Mouse (Mus musculus): Measurements from ENCODE around the gene Pfkl. TPM values are rescaled to one million over a fixed set of nuclear protein-coding genes. Genes with fewer than 3 reads are reported as not detected.

Gene Pfkl
- 168 and 170 TPM in 2 replicates for polyA plus RNA-seq (2014; fragmentation: Nextera tagmentation; extraction: Ambion mirVana)

DNA sequence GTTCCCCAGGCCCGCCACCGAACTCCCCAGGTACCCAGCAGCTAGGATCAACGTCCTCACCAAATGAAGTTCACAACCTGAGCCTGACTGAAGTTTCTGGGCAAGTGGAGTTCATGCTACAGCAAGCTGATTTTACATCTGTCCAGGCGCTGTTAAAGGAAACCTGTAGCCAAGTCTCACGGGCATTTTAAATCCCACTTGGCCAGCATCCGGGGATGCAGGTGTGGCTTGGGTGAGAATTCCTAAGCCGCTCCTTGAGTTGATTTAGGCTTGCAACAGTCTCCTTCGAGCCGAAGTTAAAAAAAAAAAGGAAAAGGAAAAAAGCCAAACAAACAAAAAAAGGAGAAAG lies at the start of gene Pfkl:
Pfkl (minus strand) TSS at position 139 of the 349 bp plus-strand sequence.
- Histone ChIP-seq H3K9ac (ENCODE audit: low read length) (peak within 1 kb of the TSS; percentile 98), H3K27ac (replicated peaks in 1 of 2; ENCODE audit: control insufficient read depth in 1 of 2, insufficient read depth in 1 of 2, low read depth in 2 of 2, low read length in 2 of 2) (peak within 1 kb of the TSS; percentile 98 to 100), H3K36me3 (ENCODE audit: control insufficient read depth, insufficient read depth, low read length) (peaks cover 7% of the 10 kb centered on the region), H3K4me2 (ENCODE audit: low read length) (peak within 1 kb of the TSS; percentile 96), H3K4me3 (ENCODE audit: control insufficient read depth in 1 of 2, insufficient read depth in 1 of 2, low read depth in 1 of 2, low read length in 2 of 2) (peak within 1 kb of the TSS; percentile 72 to 88), H3K9me3 (ENCODE audit: control insufficient read depth, low read length) (no peaks in the 10 kb centered on the region), H3K27me3 (ENCODE audit: control insufficient read depth, insufficient read depth, low read length) (no peaks in the 10 kb centered on the region), H3K4me1 (ENCODE audit: control insufficient read depth in 2 of 2, insufficient read depth in 2 of 2, low read length in 2 of 2) (peaks cover 23 to 36% of the 10 kb centered on the region in 2 experiments)
- under 1% methylated on average over 9 of the region's 9 CpGs for WGBS
- no peak for ATAC-seq (ENCODE audit: insufficient number of reproducible peaks, insufficient read depth, low FRiP score, low read depth)

DNA sequence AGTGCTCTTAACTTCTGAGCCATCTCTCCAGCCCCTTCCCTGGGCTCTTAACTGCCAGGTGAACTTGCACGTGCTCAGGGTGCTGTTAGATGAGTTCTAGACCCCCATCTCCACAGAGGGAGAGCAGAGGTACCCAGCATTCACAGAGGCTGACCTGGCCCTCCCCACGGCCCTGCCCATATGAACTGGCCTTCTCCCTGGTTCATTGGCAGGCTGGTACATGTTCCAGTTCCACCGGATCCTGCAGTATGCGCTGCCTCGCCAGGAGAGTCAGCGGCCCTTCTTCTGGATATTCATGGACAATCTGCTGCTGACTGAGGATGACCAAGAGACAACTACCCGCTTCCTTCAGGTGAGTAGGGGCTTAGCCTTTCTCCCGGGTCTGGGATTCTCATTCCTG lies 47.2 kb upstream of the Pfkl start:
- no peak for ATAC-seq (ENCODE audit: insufficient number of reproducible peaks, insufficient read depth, low FRiP score, low read depth)
- H3K4me2 ChIP-seq (ENCODE audit: low read length), result no peak overlapping the region
- 78% methylated on average over 8 of the region's 8 CpGs for WGBS

DNA sequence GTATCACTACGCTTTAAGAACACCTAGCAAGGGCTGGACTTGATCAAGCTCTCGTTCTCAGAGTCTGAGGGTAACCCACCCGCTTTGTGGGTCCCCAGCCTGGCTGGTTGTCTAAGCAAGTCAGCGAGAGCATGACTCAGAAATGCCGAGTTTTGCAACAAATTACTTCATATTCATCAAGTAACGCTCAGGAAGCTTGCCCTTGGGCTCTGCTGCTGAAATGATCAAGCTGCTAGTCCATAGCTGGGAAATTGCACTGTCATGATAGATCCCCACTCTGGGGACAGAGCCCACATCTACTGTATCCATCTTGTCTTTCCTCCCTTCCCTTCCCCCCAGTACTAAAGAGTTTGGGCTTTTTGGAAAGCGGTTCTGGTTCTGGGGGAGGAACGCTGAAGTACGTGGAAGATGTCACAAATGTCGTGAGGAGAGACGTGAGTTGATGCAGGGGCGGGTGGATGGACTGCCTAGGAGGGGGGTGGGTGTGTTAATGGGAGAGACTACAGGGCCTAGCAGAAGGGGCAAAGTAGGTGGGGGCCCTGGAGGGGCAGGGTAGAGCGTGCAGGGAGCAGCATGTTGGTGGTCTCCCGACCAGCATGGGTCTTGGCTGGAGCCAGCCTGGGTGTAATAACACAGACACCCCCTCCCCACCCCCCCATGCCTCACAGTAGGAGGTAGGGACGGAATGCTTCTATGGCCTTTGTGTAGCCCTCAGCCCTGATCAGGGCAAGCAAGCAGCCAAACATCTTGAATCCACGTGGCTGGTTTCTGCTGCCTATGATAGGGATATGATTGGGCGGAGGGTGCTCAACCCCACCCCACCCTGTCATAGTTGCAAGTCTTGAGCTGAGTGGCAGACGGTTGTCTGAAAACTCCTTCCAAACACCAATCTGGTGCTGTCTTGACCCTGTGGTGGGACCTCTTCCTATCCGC lies 45.0 kb upstream of the Pfkl start:
- Histone ChIP-seq H3K36me3 (ENCODE audit: control insufficient read depth, insufficient read depth, low read length) (no peaks in the 10 kb centered on the region), H3K27ac (replicated peaks in 1 of 2; ENCODE audit: control insufficient read depth in 1 of 2, insufficient read depth in 1 of 2, low read depth in 2 of 2, low read length in 2 of 2) (no peak overlapping the region), H3K9me3 (ENCODE audit: control insufficient read depth, low read length) (no peaks in the 10 kb centered on the region), H3K4me1 (ENCODE audit: control insufficient read depth in 2 of 2, insufficient read depth in 2 of 2, low read length in 2 of 2) (no peaks in the 10 kb centered on the region), H3K4me3 (ENCODE audit: control insufficient read depth in 1 of 2, insufficient read depth in 1 of 2, low read depth in 1 of 2, low read length in 2 of 2) (no peak overlapping the region), H3K4me2 (ENCODE audit: low read length) (no peak overlapping the region), H3K9ac (ENCODE audit: low read length) (no peak overlapping the region), H3K27me3 (ENCODE audit: control insufficient read depth, insufficient read depth, low read length) (no peaks in the 10 kb centered on the region)
- ATAC-seq (ENCODE audit: insufficient number of reproducible peaks, insufficient read depth, low FRiP score, low read depth), result no peak
- WGBS, result 62% methylated on average over 19 of the region's 19 CpGs

More for the DNA sequence above, 47.2 kb upstream of the Pfkl start:
- H3K36me3 ChIP-seq (ENCODE audit: control insufficient read depth, insufficient read depth, low read length), result no peaks in the 10 kb centered on the region
- H3K27me3 ChIP-seq (ENCODE audit: control insufficient read depth, insufficient read depth, low read length), result no peaks in the 10 kb centered on the region
- no peaks in the 10 kb centered on the region for H3K9me3 ChIP-seq (ENCODE audit: control insufficient read depth, low read length)
- no peak overlapping the region for H3K9ac ChIP-seq (ENCODE audit: low read length)
- H3K27ac ChIP-seq (replicated peaks in 1 of 2; ENCODE audit: control insufficient read depth in 1 of 2, insufficient read depth in 1 of 2, low read depth in 2 of 2, low read length in 2 of 2), result no peak overlapping the region
- no peaks in the 10 kb centered on the region for H3K4me1 ChIP-seq (ENCODE audit: control insufficient read depth in 2 of 2, insufficient read depth in 2 of 2, low read length in 2 of 2)
- H3K4me3 ChIP-seq (ENCODE audit: control insufficient read depth in 1 of 2, insufficient read depth in 1 of 2, low read depth in 1 of 2, low read length in 2 of 2), result no peak overlapping the region

DNA sequence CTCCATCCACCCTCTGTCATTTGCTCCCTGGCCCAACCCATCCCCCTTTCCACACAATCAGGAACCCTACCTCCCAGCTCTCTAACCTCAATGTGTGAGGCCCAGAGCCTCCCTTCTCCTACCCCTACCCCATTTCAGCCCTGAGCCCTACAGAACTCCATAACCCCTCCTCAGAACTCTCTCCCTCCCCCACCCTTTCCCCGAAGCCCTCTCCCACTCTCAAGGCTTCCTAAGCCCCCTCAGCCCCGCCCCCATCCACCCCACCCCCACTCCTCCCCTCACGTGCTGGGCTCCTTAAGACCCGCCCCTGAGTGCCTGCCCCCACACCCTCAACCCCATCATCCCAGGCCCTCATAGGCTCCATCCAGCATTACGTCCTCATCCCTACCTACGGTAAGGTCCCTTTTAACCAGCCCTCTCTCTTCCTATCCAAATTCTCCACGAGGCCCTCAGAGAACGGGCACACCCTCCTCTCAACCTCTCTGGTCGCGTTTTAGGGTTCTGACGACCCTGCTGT lies 39.7 kb upstream of the Pfkl start:
- H3K9me3 ChIP-seq (ENCODE audit: control insufficient read depth, low read length), result no peaks in the 10 kb centered on the region
- H3K4me1 ChIP-seq (ENCODE audit: control insufficient read depth in 2 of 2, insufficient read depth in 2 of 2, low read length in 2 of 2), result no peaks in the 10 kb centered on the region
- no peaks in the 10 kb centered on the region for H3K36me3 ChIP-seq (ENCODE audit: control insufficient read depth, insufficient read depth, low read length)
- H3K27ac ChIP-seq (replicated peaks in 1 of 2; ENCODE audit: control insufficient read depth in 1 of 2, insufficient read depth in 1 of 2, low read depth in 2 of 2, low read length in 2 of 2), result no peak overlapping the region
- H3K4me2 ChIP-seq (ENCODE audit: low read length), result no peak overlapping the region
- H3K27me3 ChIP-seq (ENCODE audit: control insufficient read depth, insufficient read depth, low read length), result no peaks in the 10 kb centered on the region
- no peak overlapping the region for H3K4me3 ChIP-seq (ENCODE audit: control insufficient read depth in 1 of 2, insufficient read depth in 1 of 2, low read depth in 1 of 2, low read length in 2 of 2)
- 42% methylated on average over 11 of the region's 11 CpGs for WGBS
- no peak for ATAC-seq (ENCODE audit: insufficient number of reproducible peaks, insufficient read depth, low FRiP score, low read depth)
- H3K9ac ChIP-seq (ENCODE audit: low read length), result no peak overlapping the region

DNA sequence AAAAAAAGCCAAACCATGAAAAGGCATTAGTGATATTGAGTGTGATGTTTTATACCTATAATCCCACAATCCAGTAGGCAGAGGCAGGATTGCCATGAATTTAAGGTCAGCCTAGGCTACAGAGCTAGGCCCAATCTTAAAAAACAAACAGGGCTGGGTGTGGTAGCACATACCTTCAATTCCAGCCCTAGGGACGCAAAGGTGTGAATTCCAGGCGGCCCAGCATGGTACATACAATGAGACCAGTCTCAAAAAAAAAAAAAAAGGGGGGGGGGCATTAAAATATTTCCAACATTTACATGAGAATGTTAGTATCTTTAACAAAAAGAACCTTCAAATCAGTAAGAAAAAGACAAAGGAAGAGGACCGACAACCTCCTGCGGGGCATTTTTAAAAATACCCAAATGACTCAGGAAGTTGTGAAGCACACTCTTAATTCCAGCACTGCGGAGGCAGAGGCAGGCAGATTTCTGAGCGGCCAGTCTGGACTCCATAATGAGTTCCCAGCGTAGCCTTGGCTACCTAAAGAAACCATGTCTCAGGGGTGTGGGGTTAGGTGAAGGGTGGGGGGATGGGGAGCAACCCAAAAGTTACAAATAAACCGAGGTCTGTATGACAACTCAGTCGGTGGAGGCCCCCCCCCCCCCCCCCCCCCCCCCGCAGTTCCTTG lies 38.3 kb upstream of the Pfkl start:
- Histone ChIP-seq H3K4me3 (ENCODE audit: control insufficient read depth in 1 of 2, insufficient read depth in 1 of 2, low read depth in 1 of 2, low read length in 2 of 2) (no peak overlapping the region), H3K9ac (ENCODE audit: low read length) (no peak overlapping the region), H3K27ac (replicated peaks in 1 of 2; ENCODE audit: control insufficient read depth in 1 of 2, insufficient read depth in 1 of 2, low read depth in 2 of 2, low read length in 2 of 2) (no peak overlapping the region), H3K36me3 (ENCODE audit: control insufficient read depth, insufficient read depth, low read length) (no peaks in the 10 kb centered on the region), H3K9me3 (ENCODE audit: control insufficient read depth, low read length) (no peaks in the 10 kb centered on the region), H3K4me1 (ENCODE audit: control insufficient read depth in 2 of 2, insufficient read depth in 2 of 2, low read length in 2 of 2) (peaks cover 2% of the 10 kb centered on the region in 2 experiments; a peak in 2 of 4 replicates), H3K27me3 (ENCODE audit: control insufficient read depth, insufficient read depth, low read length) (no peaks in the 10 kb centered on the region), H3K4me2 (ENCODE audit: low read length) (no peak overlapping the region)
- 85% methylated on average over 9 of the region's 10 CpGs for WGBS
- no peak for ATAC-seq (ENCODE audit: insufficient number of reproducible peaks, insufficient read depth, low FRiP score, low read depth)

DNA sequence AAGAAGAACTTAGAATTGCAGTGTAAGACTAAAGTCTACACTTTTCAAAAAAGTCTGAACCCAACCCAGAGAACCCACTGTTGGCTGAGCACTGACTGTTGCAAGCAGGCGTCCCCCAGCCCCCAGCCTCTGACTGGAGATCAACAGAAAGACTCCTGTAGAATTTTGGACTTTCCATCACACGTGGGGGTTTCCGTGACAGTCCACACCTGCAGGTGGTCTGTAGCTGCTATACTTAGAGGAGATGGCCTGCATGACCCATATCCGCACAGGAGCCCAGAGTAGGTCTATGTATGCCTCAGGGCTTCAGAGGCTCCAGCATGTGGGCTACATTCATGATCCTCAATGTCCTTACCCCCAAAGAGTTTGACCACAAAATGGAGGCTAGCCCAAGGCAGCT lies 36.5 kb upstream of the Pfkl start:
- Histone ChIP-seq H3K4me3 (ENCODE audit: control insufficient read depth in 1 of 2, insufficient read depth in 1 of 2, low read depth in 1 of 2, low read length in 2 of 2) (no peak overlapping the region), H3K9ac (ENCODE audit: low read length) (no peak overlapping the region), H3K4me1 (ENCODE audit: control insufficient read depth in 2 of 2, insufficient read depth in 2 of 2, low read length in 2 of 2) (peaks cover 2 to 3% of the 10 kb centered on the region in 2 experiments; a peak in 2 of 4 replicates), H3K27me3 (ENCODE audit: control insufficient read depth, insufficient read depth, low read length) (peaks cover 5% of the 10 kb centered on the region), H3K36me3 (ENCODE audit: control insufficient read depth, insufficient read depth, low read length) (no peaks in the 10 kb centered on the region), H3K9me3 (ENCODE audit: control insufficient read depth, low read length) (no peaks in the 10 kb centered on the region), H3K4me2 (ENCODE audit: low read length) (no peak overlapping the region), H3K27ac (replicated peaks in 1 of 2; ENCODE audit: control insufficient read depth in 1 of 2, insufficient read depth in 1 of 2, low read depth in 2 of 2, low read length in 2 of 2) (no peak overlapping the region)
- no peak for ATAC-seq (ENCODE audit: insufficient number of reproducible peaks, insufficient read depth, low FRiP score, low read depth)
- 79% methylated on average over 4 of the region's 4 CpGs for WGBS

DNA sequence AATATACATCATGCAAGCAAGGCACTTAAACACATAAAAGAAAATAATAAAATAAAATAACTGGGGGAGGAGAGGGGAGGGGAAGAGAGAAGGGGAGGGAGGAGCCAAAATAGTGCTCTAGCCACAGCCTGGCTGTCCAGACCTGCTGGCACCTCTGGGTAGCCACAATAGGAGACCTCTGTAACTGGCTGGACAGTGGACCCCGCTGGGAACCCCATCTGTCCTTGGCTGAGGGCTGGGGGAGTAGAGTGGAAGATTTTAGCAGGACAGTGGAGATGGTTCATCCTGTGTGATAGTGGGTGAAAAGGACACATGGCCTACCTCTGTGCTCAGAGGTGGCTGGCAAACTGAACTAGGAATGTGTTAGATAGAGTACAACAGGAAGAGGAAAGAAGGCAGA lies 34.6 kb upstream of the Pfkl start:
- WGBS, result 72% methylated on average over 1 of the region's 1 CpGs
- H3K9ac ChIP-seq (ENCODE audit: low read length), result no peak overlapping the region
- H3K4me3 ChIP-seq (ENCODE audit: control insufficient read depth in 1 of 2, insufficient read depth in 1 of 2, low read depth in 1 of 2, low read length in 2 of 2), result no peak overlapping the region

More for the DNA sequence above, 34.6 kb upstream of the Pfkl start:
- Histone ChIP-seq H3K9me3 (ENCODE audit: control insufficient read depth, low read length) (no peaks in the 10 kb centered on the region), H3K27me3 (ENCODE audit: control insufficient read depth, insufficient read depth, low read length) (peaks cover 5% of the 10 kb centered on the region), H3K27ac (replicated peaks in 1 of 2; ENCODE audit: control insufficient read depth in 1 of 2, insufficient read depth in 1 of 2, low read depth in 2 of 2, low read length in 2 of 2) (no peak overlapping the region), H3K36me3 (ENCODE audit: control insufficient read depth, insufficient read depth, low read length) (no peaks in the 10 kb centered on the region), H3K4me1 (ENCODE audit: control insufficient read depth in 2 of 2, insufficient read depth in 2 of 2, low read length in 2 of 2) (peaks cover 2 to 3% of the 10 kb centered on the region in 2 experiments; a peak in 2 of 4 replicates), H3K4me2 (ENCODE audit: low read length) (no peak overlapping the region)
- no peak for ATAC-seq (ENCODE audit: insufficient number of reproducible peaks, insufficient read depth, low FRiP score, low read depth)

Data from heart, embryonic 14.5 days (tissue).